Mouse (Mus musculus) hindlimb bud, embryonic 11.5 days (tissue): ENCODE measurements at regions not wholly inside any gene's neighbourhood (a gene's known extent, or its start where the extent isn't known, plus 50 kb on each side); places are given as distances from the start of the nearest gene placed in this dataset.

Experiments
- DNase-seq: peaks from one replicate; pipeline ENCODE4 v3.0.0-alpha.2; 2012; ENCODE audit warnings: low read depth, low spot score; ENCODE audit errors: extremely low spot score

- no peak for DNase-seq
Observed at GRCm38 (mm10) chr3:40142229-40142628, 388.9 kb upstream of the Intu start.

DNA sequence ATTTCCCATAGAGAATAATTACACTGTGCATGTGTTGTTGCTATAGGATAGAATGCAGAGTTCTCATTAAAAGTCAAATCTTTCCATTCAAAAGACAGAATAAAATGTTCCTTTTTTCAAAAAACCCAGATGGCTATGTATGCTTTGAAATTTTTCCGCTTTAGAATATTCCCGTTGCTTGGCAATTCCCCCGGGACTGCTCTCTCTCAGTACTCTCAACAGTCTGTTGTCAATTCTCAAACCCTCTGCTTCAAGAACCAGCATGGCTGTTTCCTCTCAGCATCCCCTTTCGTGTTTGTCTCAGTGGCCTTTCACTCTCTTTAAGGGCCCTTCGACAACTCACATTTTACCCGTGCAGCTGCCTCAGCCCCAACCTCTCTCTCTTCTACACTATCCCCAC is 372.5 kb upstream of the Intu start:
- no peak for DNase-seq

DNA sequence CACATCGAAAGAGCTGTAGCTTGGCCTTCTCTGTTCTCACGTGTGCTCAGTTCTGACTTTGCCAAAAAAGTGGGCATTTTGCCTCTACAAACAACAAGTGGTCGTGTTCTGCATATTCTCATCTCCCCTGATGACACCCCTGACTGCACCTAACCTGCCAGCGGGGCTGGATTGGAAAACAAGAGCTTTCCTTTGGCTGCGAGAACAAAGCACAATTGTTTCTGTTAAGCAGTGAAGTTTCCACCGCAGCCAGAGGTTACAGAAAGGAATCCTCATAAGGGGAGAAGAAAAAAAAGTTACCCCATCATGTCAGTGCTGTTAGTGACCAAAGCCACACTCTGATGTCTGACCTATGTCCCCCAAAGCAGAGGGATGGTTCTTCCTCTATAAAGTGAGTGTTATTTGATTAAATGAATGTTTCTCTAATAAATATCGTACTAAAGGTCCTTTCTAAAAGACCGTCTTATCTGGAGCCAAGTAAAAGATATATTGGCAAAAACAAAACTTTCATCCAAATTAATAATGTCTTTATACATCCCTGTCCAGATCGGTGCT is 371.4 kb upstream of the Intu start:
- DNase-seq: no peak

DNA sequence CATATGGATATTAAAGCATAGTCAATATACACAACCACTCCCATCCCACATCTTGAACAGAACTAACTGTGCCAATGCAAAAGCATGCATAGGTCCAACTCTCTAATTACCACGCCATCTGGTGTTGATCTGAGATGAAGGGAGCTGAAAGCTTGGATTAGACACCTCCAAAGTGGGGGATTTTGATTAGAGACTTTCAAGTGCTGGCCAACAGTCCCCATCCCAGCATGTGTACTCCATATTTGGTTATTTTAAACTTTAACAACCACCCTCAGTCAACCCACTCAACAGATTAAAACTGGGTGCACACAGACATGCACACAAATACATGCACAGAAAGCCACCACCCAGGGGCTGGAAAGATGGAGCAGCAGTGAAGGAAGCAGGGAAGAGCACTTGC is 366.9 kb upstream of the Intu start:
- no peak for DNase-seq

DNA sequence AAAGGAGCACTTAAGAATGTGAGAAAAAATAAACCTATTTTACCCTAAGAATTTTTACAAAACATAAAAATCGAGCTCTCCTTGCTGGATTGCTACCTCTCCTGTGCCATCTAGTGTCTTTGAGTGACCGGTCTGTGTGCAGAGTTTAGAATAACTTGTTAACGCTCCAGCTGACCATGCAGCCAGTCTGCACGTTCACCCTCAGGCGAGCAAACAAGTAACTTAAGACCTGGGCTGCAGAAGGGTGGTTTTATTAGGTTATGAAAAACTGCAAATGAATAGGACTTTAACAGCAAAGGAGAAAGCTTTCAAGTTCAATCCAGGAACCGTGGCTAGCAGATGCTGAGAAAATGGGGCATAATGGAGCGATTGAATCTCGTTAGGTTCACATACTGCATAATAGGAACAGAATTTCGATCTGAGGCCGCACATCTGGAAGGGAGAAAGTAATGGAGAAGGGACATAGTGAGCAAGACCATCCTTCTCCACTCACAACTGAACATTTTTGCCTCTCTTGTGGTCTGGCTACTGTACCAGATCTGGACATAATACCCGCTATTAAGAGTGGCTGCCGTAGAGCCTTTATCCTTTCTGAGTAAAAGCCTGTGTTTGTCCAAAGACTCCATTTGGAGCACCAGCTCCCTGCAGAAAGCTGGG is 363.0 kb upstream of the Intu start:
- peak; percentile 30 for DNase-seq

GRCm38 (mm10) chr3:40169590-40169989 is 361.5 kb upstream of the Intu start:
- DNase-seq: no peak

- DNase-seq: no peak
Observed at GRCm38 (mm10) chr3:40179726-40180317, 351.3 kb upstream of the Intu start.

GRCm38 (mm10) chr3:40185597-40186320 is 345.3 kb upstream of the Intu start:
- no peak for DNase-seq

GRCm38 (mm10) chr3:40189529-40189928 is 341.6 kb upstream of the Intu start:
- no peak for DNase-seq

DNA sequence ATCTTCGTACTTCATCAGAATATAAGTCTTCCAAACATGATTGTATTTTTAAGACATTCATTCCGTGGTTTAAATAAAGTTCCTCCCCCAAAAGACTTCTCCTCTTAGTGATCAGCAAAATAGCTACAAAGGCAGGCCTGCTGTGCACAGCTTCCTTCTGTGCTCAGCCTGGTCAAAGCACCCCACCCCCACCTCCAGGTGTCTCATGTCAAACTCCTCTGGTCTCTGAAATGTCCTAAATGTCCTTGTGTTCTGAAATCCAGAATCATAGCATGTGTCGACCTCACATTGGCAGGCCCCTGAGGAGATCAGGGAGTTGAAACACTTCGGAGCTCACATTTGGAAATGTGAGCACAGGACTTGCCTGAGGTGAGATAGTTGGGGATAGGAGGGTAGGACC is 341.1 kb upstream of the Intu start:
- no peak for DNase-seq

DNA sequence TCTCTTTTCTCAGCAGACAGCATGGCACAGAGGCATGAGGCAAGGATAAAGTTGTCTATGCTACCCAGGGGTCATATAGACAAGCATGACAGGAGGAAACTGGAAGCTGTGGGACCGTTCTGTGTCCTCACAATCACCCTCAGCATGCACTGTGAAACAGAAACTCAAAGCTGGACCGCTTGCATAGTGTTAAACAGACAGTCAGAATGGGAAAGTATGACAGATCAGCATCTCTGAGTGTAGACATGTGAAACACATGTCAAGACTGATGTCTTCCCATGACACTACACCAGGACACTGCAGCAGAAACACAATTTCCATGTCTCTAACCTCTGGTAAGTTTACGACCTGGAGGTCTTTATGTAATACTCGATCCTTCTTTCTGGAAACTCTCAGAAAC is 330.9 kb upstream of the Intu start:
- no peak for DNase-seq

GRCm38 (mm10) chr3:40206326-40206725 is 324.8 kb upstream of the Intu start:
- peak; percentile 28 for DNase-seq

DNA sequence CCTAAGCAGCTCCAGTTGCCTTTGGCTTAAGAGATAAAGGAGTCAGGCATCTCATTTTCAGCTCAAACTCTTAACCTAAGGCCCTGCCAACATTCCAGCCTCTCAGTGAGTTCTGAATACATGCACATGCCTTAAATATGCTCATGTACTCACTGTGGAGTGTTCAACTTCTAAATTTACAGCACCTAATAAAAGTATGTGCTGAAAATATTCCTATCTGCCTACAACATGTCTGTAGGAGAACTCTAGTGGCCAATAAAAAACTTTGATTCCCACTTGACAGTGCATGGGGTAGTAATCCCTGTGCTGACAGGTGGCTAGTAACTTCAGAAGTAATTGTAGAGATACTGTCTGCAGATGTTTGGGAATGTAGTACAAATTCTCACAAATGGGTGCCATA is 319.3 kb upstream of the Intu start:
- DNase-seq: no peak

DNA sequence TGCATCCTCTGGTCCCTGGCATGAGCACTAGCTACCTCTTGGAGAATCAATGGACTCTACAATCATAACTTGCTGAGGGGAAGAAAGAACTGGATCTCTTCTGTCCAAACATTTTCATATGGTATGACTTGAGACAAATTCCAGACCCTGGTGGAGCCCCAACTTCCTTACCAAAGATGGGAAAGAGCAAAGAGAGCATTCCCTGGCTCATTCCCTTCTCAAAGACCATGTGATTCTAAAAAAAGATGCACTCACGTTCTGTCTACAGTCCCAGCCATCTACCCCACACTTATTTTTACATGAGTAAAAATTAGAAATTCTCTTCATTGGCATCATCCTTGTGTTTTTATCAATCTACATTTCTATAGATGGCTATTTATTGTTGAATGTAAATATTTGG is 304.3 kb upstream of the Intu start:
- no peak for DNase-seq

DNA sequence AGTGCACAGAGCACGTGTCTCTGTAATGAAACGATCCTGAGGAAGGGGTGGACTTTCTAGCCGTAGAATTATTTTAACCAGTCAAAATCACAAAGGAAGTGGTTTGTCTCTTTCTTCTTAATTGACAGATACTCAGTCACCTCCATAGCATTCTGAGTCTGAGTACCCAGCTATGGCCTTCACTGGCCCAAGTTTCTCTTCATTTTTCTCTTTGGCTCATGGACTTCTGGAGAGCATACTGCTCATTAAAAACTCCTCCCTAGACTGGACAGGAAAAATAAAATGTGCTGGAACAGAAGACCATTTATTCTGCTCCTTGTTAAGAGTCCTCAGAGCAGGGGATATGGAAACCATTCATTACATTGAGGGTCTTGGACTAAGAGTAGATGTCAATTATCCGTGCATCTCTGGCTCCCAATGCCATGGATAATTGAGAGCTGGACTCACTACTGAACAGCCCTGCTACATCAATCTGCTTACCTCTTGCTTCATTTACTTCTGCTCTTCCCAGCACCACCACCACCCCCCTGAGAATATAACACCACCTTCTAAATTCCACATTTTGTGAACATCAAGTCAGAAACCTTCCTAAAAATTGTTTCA is 287.5 kb upstream of the Intu start:
- no peak for DNase-seq

DNA sequence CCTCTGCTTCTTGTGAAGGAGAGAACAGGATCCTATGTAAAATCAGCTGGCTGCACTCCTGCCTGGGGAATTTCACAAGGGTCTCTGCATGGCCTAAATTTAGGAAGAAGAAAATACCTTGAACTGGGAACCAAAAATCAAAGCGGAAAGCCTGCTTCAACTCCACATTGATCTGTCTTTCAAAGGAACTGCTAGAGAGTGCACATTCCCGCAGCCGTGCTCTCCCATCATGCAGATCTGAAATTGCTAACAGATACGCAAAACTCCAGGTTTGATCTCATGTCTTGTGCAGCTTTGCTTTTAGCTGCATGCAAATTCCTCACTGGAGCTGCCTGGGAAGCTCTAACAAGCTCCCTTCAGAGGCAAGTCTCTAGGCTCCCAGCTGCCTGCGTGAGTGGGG is 276.7 kb upstream of the Intu start:
- no peak for DNase-seq

- DNase-seq: no peak
Observed at GRCm38 (mm10) chr3:40262536-40262935, 268.6 kb upstream of the Intu start.

DNA sequence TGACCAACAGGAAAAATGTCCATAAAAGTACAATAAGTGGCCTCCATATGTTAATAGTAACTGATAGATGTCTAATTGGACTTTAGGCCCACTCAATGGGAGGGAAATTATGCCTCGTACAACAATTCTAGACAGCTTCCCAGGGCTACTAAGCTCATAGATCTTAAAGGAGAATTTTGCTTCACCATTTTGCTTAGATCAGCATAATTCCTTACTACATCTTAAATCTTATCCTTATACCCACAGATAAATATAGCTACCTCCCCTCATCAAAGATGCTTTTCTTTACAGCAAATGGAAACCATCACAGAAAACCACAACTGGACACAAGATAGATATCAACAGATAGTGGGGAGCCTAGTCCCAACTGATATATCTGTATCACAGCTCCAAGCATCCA is 263.6 kb upstream of the Intu start:
- DNase-seq: no peak

DNA sequence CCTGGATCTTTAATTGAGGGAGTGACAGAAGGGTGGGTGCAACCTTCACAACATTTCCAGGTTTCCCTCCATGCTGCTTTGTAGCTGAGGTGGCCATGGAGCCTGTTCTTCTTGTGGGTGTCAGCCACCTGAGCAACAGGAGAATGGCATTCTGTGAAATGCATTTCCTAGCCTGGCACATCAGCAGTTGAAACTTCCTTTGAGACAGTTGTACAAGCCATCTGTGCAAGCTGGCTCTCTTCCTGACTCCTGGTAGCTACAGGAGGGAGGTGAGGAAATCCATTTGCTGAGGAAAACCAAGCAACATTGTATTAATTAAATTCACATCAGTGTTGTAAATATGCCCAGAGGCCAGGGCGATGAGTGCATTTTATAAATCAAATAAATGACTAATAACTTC is 248.2 kb upstream of the Intu start:
- no peak for DNase-seq

GRCm38 (mm10) chr3:40286959-40287710 is 244.0 kb upstream of the Intu start:
- DNase-seq: no peak

DNA sequence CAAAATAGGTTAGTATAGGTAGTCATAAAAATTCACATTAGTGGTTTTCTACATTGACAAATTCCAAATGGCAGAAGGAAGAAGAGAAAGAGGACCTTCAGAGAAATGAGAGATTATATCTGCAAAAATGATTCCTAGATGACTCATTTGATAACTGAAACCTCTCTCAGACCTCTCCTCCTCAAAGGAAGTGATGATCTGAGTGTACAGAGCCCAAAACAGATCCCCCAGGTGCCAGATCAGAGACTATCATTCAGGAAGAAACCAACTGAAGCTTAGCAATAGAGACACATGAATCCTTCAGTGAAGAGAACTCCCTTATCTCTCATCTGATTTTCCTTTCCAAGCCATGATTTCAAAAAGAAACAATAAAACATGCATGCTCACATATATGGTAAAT is 234.0 kb upstream of the Intu start:
- DNase-seq: no peak
